Mouse (Mus musculus) CH12.LX (cell line): Measurements from ENCODE around the gene Nomo1. TPM values are rescaled to one million over a fixed set of nuclear protein-coding genes. Genes with fewer than 3 reads are reported as not detected.

Experiments used
- DNase-seq: peaks from one replicate; pipeline ENCODE4 v3.0.0-alpha.2; 2013; ENCODE audit errors: extremely low read depth
- H3K27ac ChIP-seq: 2 replicates; pipeline ENCODE4 v1.5.1; 2012; ENCODE audit warnings: low read depth, mild to moderate bottlenecking, control low read depth, moderate library complexity; ENCODE audit not compliant: insufficient read depth
- H3K27me3 ChIP-seq: replicated peaks from 2 replicates; pipeline ENCODE3; 2012; ENCODE audit warnings: inconsistent platforms
- H3K36me3 ChIP-seq, 2 experiments: replicated peaks in 1 of 2; 2 replicates each; pipeline versions ENCODE3 to v1.6.1; 2012; ENCODE audit warnings: inconsistent platforms in 1 of 2, low read length in 1 of 2, mild to moderate bottlenecking in 1 of 2, mixed read lengths in 1 of 2, moderate library complexity in 1 of 2; ENCODE audit not compliant: control insufficient read depth in 1 of 2, insufficient read depth in 1 of 2
- H3K4me1 ChIP-seq, 2 experiments: 2 replicates each; pipeline ENCODE4 v1.6.1; 2012; ENCODE audit warnings: inconsistent platforms in 1 of 2, moderate library complexity in 1 of 2; ENCODE audit not compliant: insufficient read depth in 2 of 2, control insufficient read depth in 1 of 2
- H3K4me2 ChIP-seq: 2 replicates; pipeline ENCODE4 v1.6.1; 2012; ENCODE audit warnings: low read depth, mild to moderate bottlenecking, control low read depth; ENCODE audit not compliant: poor library complexity, insufficient read depth, severe bottlenecking
- H3K4me3 ChIP-seq, 3 experiments: fragments of 150-350 bp in 1 of 3; sonication (generic) in 1 of 3; replicated peaks in 1 of 3; 2 replicates each; pipeline versions ENCODE3 to v1.5.1; 2011 to 2012; ENCODE audit warnings: low read depth in 2 of 3, low read length in 2 of 3, mild to moderate bottlenecking in 2 of 3, moderate library complexity in 2 of 3, control low read depth in 1 of 3, improper control_type of control experiment in 1 of 3, inconsistent platforms in 1 of 3, mixed read lengths in 1 of 3; ENCODE audit not compliant: poor library complexity in 1 of 3
- H3K79me2 ChIP-seq: replicated peaks from 2 replicates; pipeline ENCODE4 v1.6.1; 2012; ENCODE audit warnings: mild to moderate bottlenecking, moderate library complexity; ENCODE audit not compliant: control insufficient read depth, poor library complexity, insufficient read depth, severe bottlenecking; ENCODE audit errors: extremely low read depth
- H3K9ac ChIP-seq: 2 replicates; pipeline ENCODE4 v1.6.1; 2012; ENCODE audit warnings: low read depth, mild to moderate bottlenecking, control low read depth, moderate library complexity; ENCODE audit not compliant: insufficient read depth
- H3K9me3 ChIP-seq: replicated peaks from 2 replicates; pipeline ENCODE3; 2012; ENCODE audit warnings: low read length, inconsistent platforms, mixed read lengths
- BHLHE40 ChIP-seq: IDR thresholded peaks from 2 replicates; pipeline ENCODE4 v1.6.1; 2011; ENCODE audit warnings: mild to moderate bottlenecking, low read depth, low read length, improper control_type of control experiment
- CHD1 ChIP-seq: IDR thresholded peaks from 2 replicates; pipeline ENCODE4 v1.6.1; 2012; ENCODE audit warnings: low read depth, low read length, improper control_type of control experiment, inconsistent platforms
- CHD2 ChIP-seq: IDR thresholded peaks from 2 replicates; pipeline ENCODE4 v1.6.1; 2011; ENCODE audit warnings: low read length, improper control_type of control experiment
- CTCF ChIP-seq, 2 experiments: IDR thresholded peaks in 1 of 2; conservative IDR thresholded peaks in 1 of 2; 2 replicates each; pipeline ENCODE4 v1.5.1; 2011 to 2012; ENCODE audit warnings: low read depth in 2 of 2, low read length in 2 of 2, improper control_type of control experiment in 1 of 2, inconsistent platforms in 1 of 2, mild to moderate bottlenecking in 1 of 2, moderate library complexity in 1 of 2
- E2F4 ChIP-seq: IDR thresholded peaks from 2 replicates; pipeline ENCODE4 v1.6.1; 2011; ENCODE audit warnings: low read depth, low read length, improper control_type of control experiment; ENCODE audit not compliant: insufficient replicate concordance
- ELF1 ChIP-seq: IDR thresholded peaks from 2 replicates; pipeline ENCODE4 v1.6.1; 2014; ENCODE audit warnings: low read depth, mild to moderate bottlenecking, inconsistent platforms, low read length, improper control_type of control experiment
- ETS1 ChIP-seq: conservative IDR thresholded peaks from 2 replicates; pipeline ENCODE4 v1.6.1; 2012; ENCODE audit warnings: low read depth, mild to moderate bottlenecking, inconsistent platforms, low read length, improper control_type of control experiment, moderate library complexity
- HCFC1 ChIP-seq: IDR thresholded peaks from 2 replicates; pipeline ENCODE4 v1.6.1; 2012; ENCODE audit warnings: low read depth, mild to moderate bottlenecking, inconsistent platforms, low read length, improper control_type of control experiment
- IRF4 ChIP-seq: IDR thresholded peaks from 2 replicates; pipeline ENCODE4 v1.6.1; 2014; ENCODE audit warnings: low read depth, mild to moderate bottlenecking, inconsistent platforms, low read length, improper control_type of control experiment
- JUN ChIP-seq: IDR thresholded peaks from 2 replicates; pipeline ENCODE4 v1.6.1; 2011; ENCODE audit warnings: low read depth, mild to moderate bottlenecking, low read length, improper control_type of control experiment, moderate library complexity; ENCODE audit not compliant: insufficient read depth
- JUND ChIP-seq: conservative IDR thresholded peaks from 2 replicates; pipeline ENCODE4 v1.6.1; 2011; ENCODE audit warnings: low read depth, low read length, improper control_type of control experiment
- MAX ChIP-seq: IDR thresholded peaks from 2 replicates; pipeline ENCODE4 v1.6.1; 2011; ENCODE audit warnings: low read length, improper control_type of control experiment
- NELFE ChIP-seq: IDR thresholded peaks from 2 replicates; pipeline ENCODE4 v1.6.1; 2011; ENCODE audit warnings: low read depth, low read length, improper control_type of control experiment
- POLR2A ChIP-seq: IDR thresholded peaks from 2 replicates; pipeline ENCODE4 v1.6.1; 2011; ENCODE audit warnings: low read depth, mild to moderate bottlenecking, improper control_type of control experiment, low read length
- POLR2AphosphoS2 ChIP-seq: IDR thresholded peaks from 2 replicates; pipeline ENCODE4 v1.6.1; 2011; ENCODE audit warnings: low read depth, low read length, improper control_type of control experiment
- RAD21 ChIP-seq: IDR thresholded peaks from 2 replicates; pipeline ENCODE4 v1.6.1; 2011; ENCODE audit warnings: low read depth, mild to moderate bottlenecking, low read length, improper control_type of control experiment, moderate library complexity
- RCOR1 ChIP-seq: conservative IDR thresholded peaks from 2 replicates; pipeline ENCODE4 v1.6.1; 2012; ENCODE audit warnings: low read depth, mild to moderate bottlenecking, inconsistent platforms, low read length, improper control_type of control experiment
- SMC3 ChIP-seq: IDR thresholded peaks from 2 replicates; pipeline ENCODE4 v1.6.1; 2011; ENCODE audit warnings: low read depth, low read length, improper control_type of control experiment
- TBP ChIP-seq: conservative IDR thresholded peaks from 2 replicates; pipeline ENCODE4 v1.6.1; 2011; ENCODE audit warnings: low read depth, low read length, improper control_type of control experiment
- TCF12 ChIP-seq: IDR thresholded peaks from 2 replicates; pipeline ENCODE4 v1.6.1; 2014; ENCODE audit warnings: low read depth, mild to moderate bottlenecking, inconsistent platforms, low read length, improper control_type of control experiment
- USF2 ChIP-seq: conservative IDR thresholded peaks from 2 replicates; pipeline ENCODE4 v1.6.1; 2011; ENCODE audit warnings: low read depth, low read length, improper control_type of control experiment
- ZC3H11A ChIP-seq: IDR thresholded peaks from 2 replicates; pipeline ENCODE4 v1.6.1; 2012; ENCODE audit warnings: low read depth, mild to moderate bottlenecking, inconsistent platforms, low read length, improper control_type of control experiment
- dilution Hi-C: fragments of 300-500 bp; cut with MboI; formaldehyde crosslinking; loops from 2 replicates; pipeline ENCODE4 v1.14.3; 2020; ENCODE audit warnings: low sequenced_read_pairs; ENCODE audit not compliant: extremely low pct_unique_long_range_greater_than_20kb, extremely low pct_ligation_motif_present
- in situ Hi-C: fragments of 300-500 bp; cut with MboI; formaldehyde crosslinking; loops from 3 replicates; pipeline ENCODE4 v1.14.3; 2019; ENCODE audit warnings: low sequenced_read_pairs, low pct_ligation_motif_present, low pct_unique_long_range_greater_than_20kb, mixed read lengths
- polyA plus RNA-seq: library from polyadenylated mRNA; unstranded; fragments of >175 nt; gene quantifications from 2 replicates; pipeline ENCODE4 v1.2.1, GENCODE M21; 2012; ENCODE audit warnings: low read depth; ENCODE audit not compliant: insufficient read length
- total RNA-seq, 2 experiments: library from RNA; depleted of rRNA; stranded (reverse); fragments of 300-350 nt in 1 of 2; fragments of >200 nt in 1 of 2; gene quantifications; 2 replicates each; pipeline ENCODE4 v1.2.3; 2012 to 2014

Nomo1 gene
- total and polyA plus RNA-seq, 3 experiments: 41.9 to 103 (median 89.6) TPM

- TF ChIP-seq ETS1 (peak; percentile 51; the same call in 1 of the 2 replicates), CHD1 (no peak), E2F4 (no peak), BHLHE40 (0 out of 2 replicates have a peak, but pooled peaks have one; percentile 10), MAX (no peak), USF2 (no peak), POLR2AphosphoS2 (no peak), RAD21 (no peak), JUND (peak; percentile 47), CHD2 (no peak), RCOR1 (peak; percentile 89), TBP (no peak; the same call in 1 of the 2 replicates), HCFC1 (no peak), CTCF (conservative IDR thresholded peaks at IDR 0.05 in 1 of 2, IDR thresholded peaks at IDR 0.05 in 1 of 2; ENCODE audit: low read depth in 2 of 2, low read length in 2 of 2) (no peak), SMC3 (no peak)
Observed at GRCm38 (mm10) chr7:46029299-46030144, 4.0 kb upstream of the Nomo1 start (continued).

DNA sequence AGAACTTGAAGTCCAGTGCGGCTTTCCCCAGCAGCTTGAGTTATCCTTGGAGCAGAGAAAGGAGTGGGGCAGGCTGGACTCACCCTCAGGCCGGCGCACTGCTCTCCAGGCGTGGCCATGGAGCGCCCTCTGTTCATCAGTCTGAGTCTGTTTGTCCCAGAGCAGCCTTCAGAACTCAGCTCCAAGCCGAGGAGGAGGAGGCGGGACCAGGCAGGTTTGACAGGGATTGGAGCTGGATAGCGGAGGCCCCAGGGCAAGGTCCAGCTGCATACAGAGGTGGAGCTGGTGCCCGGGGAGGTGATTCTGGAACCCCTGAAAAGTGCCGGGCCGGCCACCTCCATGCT lies 3.4 kb upstream of the Nomo1 start, which contains the start of gene Abcc6:
TSS of gene Abcc6 (minus strand) at position 158 of the 344 bp plus-strand sequence.
- Histone ChIP-seq H3K27ac (peak within 1 kb of the TSS; percentile 88), H3K27me3 (no peaks in the 10 kb centered on the region), H3K4me3 (peak within 1 kb of the TSS; percentile 34 to 67 (median 49)), H3K4me2 (peak within 1 kb of the TSS; percentile 64), H3K9me3 (no peaks in the 10 kb centered on the region), H3K79me2 (peaks cover 15% of the 10 kb centered on the region), H3K9ac (peak within 1 kb of the TSS; percentile 46; the same call in 1 of the 2 replicates), H3K36me3 (peaks cover 0 to 3% of the 10 kb centered on the region in 2 experiments), H3K4me1 (peaks cover 27 to 54% of the 10 kb centered on the region in 2 experiments)
- dilution Hi-C loops (no loop called here), in situ Hi-C loops (no loop called here)
- no peak for DNase-seq
- TF ChIP-seq JUND: no peak
- TF ChIP-seq POLR2A: peak; percentile 42; the same call in 1 of the 2 replicates
- TF ChIP-seq ZC3H11A: no peak
- no peak for TF ChIP-seq CTCF (conservative IDR thresholded peaks at IDR 0.05 in 1 of 2, IDR thresholded peaks at IDR 0.05 in 1 of 2; ENCODE audit: low read depth in 2 of 2, low read length in 2 of 2)
- TF ChIP-seq ELF1: no peak
- TF ChIP-seq IRF4: no peak
- TF ChIP-seq TCF12: no peak
- no peak for TF ChIP-seq JUN
- TF ChIP-seq NELFE: no peak
